8 mouse cellular contexts compared by ENCODE assay signal in the genomic region with DNA sequence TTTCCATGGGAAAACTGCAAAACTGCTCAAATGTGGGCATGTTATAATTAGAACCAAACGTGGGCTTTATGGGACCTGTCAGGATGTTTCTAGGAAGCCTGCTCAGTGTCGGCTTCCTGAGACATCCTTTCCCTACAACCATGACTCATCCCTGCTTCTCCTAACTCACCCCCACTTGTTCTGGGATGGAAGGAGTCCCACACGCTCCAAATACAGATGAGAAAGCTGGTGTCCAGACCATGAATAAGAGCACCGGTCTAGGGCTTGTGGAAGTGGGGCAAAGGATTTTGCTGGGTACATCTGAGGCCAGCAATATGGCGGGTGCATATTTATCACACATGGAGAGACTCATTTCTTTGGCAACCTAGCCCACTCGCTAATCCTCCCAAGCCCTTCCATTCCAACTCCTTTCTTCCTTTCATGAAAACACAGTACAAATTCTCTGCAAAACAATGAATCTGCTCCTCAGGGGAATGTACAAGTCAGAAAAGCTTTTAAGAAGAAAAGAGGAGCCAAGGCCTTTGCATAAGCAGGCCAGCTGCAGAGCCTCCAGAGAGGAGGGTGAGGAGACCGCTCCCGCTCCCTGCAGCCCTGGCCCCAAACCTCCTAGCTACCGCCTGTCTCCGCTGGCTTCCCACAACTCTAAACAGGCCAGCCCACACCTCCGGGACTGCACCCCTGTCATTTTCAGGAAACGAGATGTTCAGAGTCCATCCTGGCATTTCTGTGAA.
DNase-seq lines count a peak whose midpoint lies in the region; ATAC-seq and TF ChIP-seq lines count a peak whose summit lies in the region.

No protein-coding gene starts in this region.

- H3K9ac ChIP-seq in ES-E14 (ENCODE audit: insufficient read depth, low read depth, low read length, poor library complexity, severe bottlenecking), result no peak overlapping the region; the same call in 1 of the 2 replicates
- H3K9ac ChIP-seq in heart, postnatal 0 days (replicated peaks; ENCODE audit: low read depth, low read length), result no peak overlapping the region
- H3K9ac ChIP-seq in midbrain, embryonic 12.5 days (replicated peaks), result no peak overlapping the region

- DNase-seq in 3T3-L1 (ENCODE audit: low read depth, low spot score) (peak; percentile 84), ES-E14 (ENCODE audit: low read depth, low spot score) (peak; percentile 20)
- peak; percentile 37 for DNase-seq in heart, postnatal 0 days (ENCODE audit: low spot score)
- peak; percentile 68 for DNase-seq in left cerebral cortex, adult 11 months (ENCODE audit: low spot score)
- DNase-seq in cerebellum, adult 11-12 months, result no peak
- no peak for DNase-seq in B cell, adult 2 months

- no peaks in the 10 kb centered on the region for H3K27me3 ChIP-seq in heart, postnatal 0 days (ENCODE audit: control insufficient read depth, insufficient read depth, low read length)
- H3K27me3 ChIP-seq in midbrain, embryonic 12.5 days, result no peaks in the 10 kb centered on the region

- H3K27ac ChIP-seq in ES-E14 (ENCODE audit: insufficient read depth, low read depth, low read length, poor library complexity, severe bottlenecking), result peak overlapping the region; percentile 9; the same call in 1 of the 2 replicates
- H3K27ac ChIP-seq in embryonic fibroblast, embryonic 13.5 days (ENCODE audit: insufficient read depth, low read length), result peak overlapping the region; percentile 90
- H3K27ac ChIP-seq in heart, postnatal 0 days (ENCODE audit: low read depth), result peak overlapping the region; percentile 73
- peak overlapping the region; percentile 49; the same call in 1 of the 2 replicates for H3K27ac ChIP-seq in midbrain, embryonic 12.5 days (replicated peaks)

- WGBS in heart, postnatal 0 days, result 50% methylated on average over 12 of the region's 12 CpGs
- 20% methylated on average over 12 of the region's 12 CpGs for WGBS in midbrain, embryonic 12.5 days

- in situ Hi-C loops in ES-E14 (cut with MboI; ENCODE audit: low sequenced_read_pairs in 2 of 2, unreplicated experiment in 2 of 2), result no loop called here

- no peak for TF ChIP-seq CTCF in embryonic fibroblast, embryonic 13.5 days (IDR thresholded peaks at IDR 0.05; ENCODE audit: borderline replicate concordance, insufficient read depth, low read length)
- no peak for TF ChIP-seq CTCF in heart, postnatal 0 days (IDR thresholded peaks at IDR 0.05; ENCODE audit: low read depth)

- H3K9me3 ChIP-seq in ES-E14 (ENCODE audit: control insufficient read depth, insufficient read depth, low read depth, low read length), result no peaks in the 10 kb centered on the region
- H3K9me3 ChIP-seq in heart, postnatal 0 days (replicated peaks; ENCODE audit: control insufficient read depth, low read length), result no peaks in the 10 kb centered on the region
- no peaks in the 10 kb centered on the region for H3K9me3 ChIP-seq in midbrain, embryonic 12.5 days

- no peak for TF ChIP-seq EP300 in heart, postnatal 0 days (IDR thresholded peaks at IDR 0.05; ENCODE audit: low read depth)

- peaks cover 6 to 8% of the 10 kb centered on the region in 2 experiments; a peak in 3 of 4 replicates for H3K4me1 ChIP-seq in ES-E14 (ENCODE audit: control insufficient read depth in 2 of 2, insufficient read depth in 2 of 2, low read length in 2 of 2, poor library complexity in 1 of 2)
- peaks cover 11% of the 10 kb centered on the region for H3K4me1 ChIP-seq in embryonic fibroblast, embryonic 13.5 days (ENCODE audit: control insufficient read depth, insufficient read depth, low read length)
- no peaks in the 10 kb centered on the region for H3K4me1 ChIP-seq in heart, postnatal 0 days (ENCODE audit: control insufficient read depth, insufficient read depth)
- peaks cover 21% of the 10 kb centered on the region for H3K4me1 ChIP-seq in midbrain, embryonic 12.5 days

- no peak overlapping the region for H3K4me2 ChIP-seq in heart, postnatal 0 days (ENCODE audit: low read depth, low read length)
- no peak overlapping the region for H3K4me2 ChIP-seq in midbrain, embryonic 12.5 days (replicated peaks)

- peak; percentile 68 for ATAC-seq in heart, postnatal 0 days (ENCODE audit: insufficient read depth, low read depth)
- ATAC-seq in midbrain, embryonic 12.5 days (ENCODE audit: low FRiP score, low read depth), result peak; percentile 70

- H3K4me3 ChIP-seq in ES-E14 (ENCODE audit: insufficient read depth in 1 of 2, low read depth in 1 of 2, low read length in 2 of 2, poor library complexity in 1 of 2, severe bottlenecking in 1 of 2), result peak overlapping the region in 1 of 2 experiments; percentile 13; a peak in 1 of 4 replicates
- no peak overlapping the region for H3K4me3 ChIP-seq in embryonic fibroblast, embryonic 13.5 days (ENCODE audit: insufficient read depth, low read length)
- H3K4me3 ChIP-seq in heart, postnatal 0 days (ENCODE audit: low read depth, low read length), result no peak overlapping the region
- H3K4me3 ChIP-seq in midbrain, embryonic 12.5 days, result no peak overlapping the region

- H3K36me3 ChIP-seq in ES-E14 (ENCODE audit: control insufficient read depth, insufficient read depth, low read length, poor library complexity, severe bottlenecking), result no peaks in the 10 kb centered on the region
- no peaks in the 10 kb centered on the region for H3K36me3 ChIP-seq in heart, postnatal 0 days (replicated peaks; ENCODE audit: control insufficient read depth, insufficient read depth, low read length)
- no peaks in the 10 kb centered on the region for H3K36me3 ChIP-seq in midbrain, embryonic 12.5 days

- no peak for TF ChIP-seq POLR2A in embryonic fibroblast, embryonic 13.5 days (IDR thresholded peaks at IDR 0.05; ENCODE audit: low read depth, low read length)

TF ChIP-seq in ES-E14, 5 proteins besides CTCF, POLR2A, EP300 and RAD21:
- TF ChIP-seq ZNF384 (IDR thresholded peaks at IDR 0.05; ENCODE audit: low read depth, low read length) (no peak), HCFC1 (IDR thresholded peaks at IDR 0.05; ENCODE audit: borderline replicate concordance, insufficient read depth, low read length) (no peak), ZC3H11A (IDR thresholded peaks at IDR 0.05; ENCODE audit: borderline replicate concordance, low read depth, low read length) (no peak), MAFK (IDR thresholded peaks at IDR 0.05; ENCODE audit: insufficient read depth, low read depth, low read length) (no peak), CHD2 (IDR thresholded peaks at IDR 0.05; ENCODE audit: low read depth, low read length) (no peak)
TF ChIP-seq in ES-E14: peak in this region for 0.

Comparison
In these comparisons a context has a peak if more than half of its experiments do, and no peak if none do; other contexts are left out.
1. DNase-seq: peak in 3T3-L1 (single experiment), ES-E14 (single experiment), heart, postnatal 0 days (single experiment) and left cerebral cortex, adult 11 months (single experiment); none in cerebellum, adult 11-12 months (single experiment) and B cell, adult 2 months (0 of 2).
2. H3K27ac ChIP-seq: peak in every context shown above with its lines; median percentile 90 in embryonic fibroblast, embryonic 13.5 days; 73 in heart, postnatal 0 days; 49 in midbrain, embryonic 12.5 days; 9 in ES-E14.